Mouse (Mus musculus) lung, adult 2 months (tissue): ENCODE measurements at regions not wholly inside any gene's neighbourhood (a gene's known extent, or its start where the extent isn't known, plus 50 kb on each side); places are given as distances from the start of the nearest gene placed in this dataset.
A peak's percentile ranks its signal among the peaks of the same experiment; 100 is the strongest.
"Not testable (repeated sequence)": the region's sequence is repeated elsewhere in the genome, so short reads cannot be mapped to it uniquely, and the experiment has no call there.

Experiments used
- DNase-seq: peaks from one replicate; pipeline ENCODE4 v3.0.0; 2022
- H3K4me1 ChIP-seq: fragments of 200-500 bp; 2 replicates; pipeline ENCODE4 v1.6.1; 2011; ENCODE audit warnings: low read length; ENCODE audit not compliant: control insufficient read depth, insufficient read depth
- H3K4me3 ChIP-seq: fragments of 200-500 bp; replicated peaks from 2 replicates; pipeline ENCODE3; 2011; ENCODE audit warnings: low read depth, mild to moderate bottlenecking, control low read depth, low read length; ENCODE audit errors: extremely low read depth
- CTCF ChIP-seq: fragments of 200-500 bp; IDR thresholded peaks from 2 replicates; pipeline ENCODE4 v1.5.1; 2011; ENCODE audit warnings: mild to moderate bottlenecking, low read length, control low read depth; ENCODE audit not compliant: insufficient read depth
- POLR2A ChIP-seq: fragments of 200-500 bp; IDR thresholded peaks from 2 replicates; pipeline ENCODE4 v1.6.1; 2011; ENCODE audit warnings: low read depth, mild to moderate bottlenecking, control low read depth, low read length, borderline replicate concordance; ENCODE audit errors: extremely low read depth
- WGBS: fragments of 180-500 bp; shearing (Covaris S2); methylation state at CpG from one replicate; pipeline ENCODE4 v1.1.7; 2018; 5-methylcytosine and 5-hydroxymethylcytosine counted together

- H3K4me1 ChIP-seq = peaks cover 2% of the 10 kb centered on the region; the same call in 1 of the 2 replicates
- no peak for DNase-seq
- WGBS = 71% methylated on average over 8 of the region's 8 CpGs
These were observed 179.3 kb downstream of the Csl start for GRCm38 (mm10) chr10:99580191-99580590.

GRCm38 (mm10) chr10:99581074-99581473, 178.4 kb downstream of the Csl start:
- no peak overlapping the region for H3K4me3 ChIP-seq
- WGBS = 70% methylated on average over 8 of the region's 8 CpGs
- no peak for TF ChIP-seq CTCF
- no peak for TF ChIP-seq POLR2A
- DNase-seq = no peak
- peaks cover 2% of the 10 kb centered on the region; the same call in 1 of the 2 replicates for H3K4me1 ChIP-seq

More at GRCm38 (mm10) chr10:99580191-99580590, 179.3 kb downstream of the Csl start:
- TF ChIP-seq POLR2A (no peak), CTCF (no peak)
- H3K4me3 ChIP-seq = no peak overlapping the region

GRCm38 (mm10) chr10:99584855-99585254, 174.6 kb downstream of the Csl start:
- H3K4me3 ChIP-seq = no peak overlapping the region
- no peaks in the 10 kb centered on the region for H3K4me1 ChIP-seq
- WGBS = 65% methylated on average over 2 of the region's 2 CpGs
- no peak for DNase-seq
- TF ChIP-seq POLR2A (no peak), CTCF (no peak)

GRCm38 (mm10) chr10:99592220-99592619, 167.2 kb downstream of the Csl start:
- peaks cover 2% of the 10 kb centered on the region; the same call in 1 of the 2 replicates for H3K4me1 ChIP-seq
- TF ChIP-seq CTCF (no peak), POLR2A (no peak)
- no peak for DNase-seq
- WGBS = 7% methylated on average over 9 of the region's 9 CpGs
- no peak overlapping the region for H3K4me3 ChIP-seq

- TF ChIP-seq POLR2A (no peak), CTCF (no peak)
- H3K4me1 ChIP-seq = peaks cover 5% of the 10 kb centered on the region; the same call in 1 of the 2 replicates
- H3K4me3 ChIP-seq = no peak overlapping the region
- no peak for DNase-seq
- 74% methylated on average over 14 of the region's 14 CpGs for WGBS
These were observed 163.8 kb downstream of the Csl start for GRCm38 (mm10) chr10:99595659-99596058.

- WGBS = 62% methylated on average over 27 of the region's 34 CpGs
These were observed 160.0 kb downstream of the Csl start for GRCm38 (mm10) chr10:99599142-99600120.

GRCm38 (mm10) chr10:99602331-99602730, 157.1 kb downstream of the Csl start:
- TF ChIP-seq CTCF = no peak
- no peak for TF ChIP-seq POLR2A
- no peak for DNase-seq
- Histone ChIP-seq H3K4me1 (peaks cover 3% of the 10 kb centered on the region), H3K4me3 (no peak overlapping the region)
- 38% methylated on average over 5 of the region's 5 CpGs for WGBS

More at GRCm38 (mm10) chr10:99599142-99600120, 160.0 kb downstream of the Csl start:
- not testable (repeated sequence) for H3K4me1 ChIP-seq, DNase-seq
- peak overlapping the region; percentile 62 for H3K4me3 ChIP-seq

GRCm38 (mm10) chr10:99604172-99604571, 155.3 kb downstream of the Csl start:
- TF ChIP-seq POLR2A (no peak), CTCF (no peak)
- 76% methylated on average over 1 of the region's 1 CpGs for WGBS
- H3K4me3 ChIP-seq = no peak overlapping the region
- H3K4me1 ChIP-seq = peaks cover 3% of the 10 kb centered on the region
- no peak for DNase-seq

- H3K4me1 ChIP-seq = no peaks in the 10 kb centered on the region
- TF ChIP-seq CTCF (no peak), POLR2A (no peak)
- WGBS = 87% methylated on average over 10 of the region's 10 CpGs
- no peak for DNase-seq
- H3K4me3 ChIP-seq = no peak overlapping the region
These were observed 151.0 kb downstream of the Csl start for GRCm38 (mm10) chr10:99608477-99608876.

GRCm38 (mm10) chr10:99609420-99609819, 150.0 kb downstream of the Csl start:
- no peak for TF ChIP-seq POLR2A
- no peak for TF ChIP-seq CTCF
- Histone ChIP-seq H3K4me1 (no peaks in the 10 kb centered on the region), H3K4me3 (no peak overlapping the region)
- WGBS = 92% methylated on average over 3 of the region's 3 CpGs
- no peak for DNase-seq
